17 mouse cellular contexts compared by ENCODE assay signal in genomic region chr13:34727060-34727459, GRCm38 (mm10). TPM values are rescaled to one million over a fixed set of nuclear protein-coding genes. Genes with fewer than 3 reads are reported as not detected.
DNase-seq lines count a peak whose midpoint lies in the region; ATAC-seq and TF ChIP-seq lines count a peak whose summit lies in the region.
"Had no signal": no experiment of that assay in that cellular context is flagged by ENCODE, and none has a peak within 500 bp of the region (broad histone marks: within the 10 kb centered on the region; RNA-seq: fewer than 3 reads in every experiment).

No protein-coding gene starts in this region.

- H3K36me3 ChIP-seq in intestine, embryonic 14.5 days (ENCODE audit: control insufficient read depth, insufficient read depth, low read length), result no peaks in the 10 kb centered on the region
- no peaks in the 10 kb centered on the region for H3K36me3 ChIP-seq in intestine, embryonic 15.5 days
- H3K36me3 ChIP-seq in E14TG2a.4 (ENCODE audit: insufficient read depth, low read length), result no peaks in the 10 kb centered on the region
- no peaks in the 10 kb centered on the region for H3K36me3 ChIP-seq in limb, embryonic 10.5 days
- H3K36me3 ChIP-seq: embryonic facial prominence, embryonic 13.5 days; G1E had no signal

- H3K9me3 ChIP-seq in intestine, embryonic 14.5 days (ENCODE audit: control insufficient read depth, low read length), result no peaks in the 10 kb centered on the region
- H3K9me3 ChIP-seq in intestine, embryonic 15.5 days, result no peaks in the 10 kb centered on the region
- no peaks in the 10 kb centered on the region for H3K9me3 ChIP-seq in E14TG2a.4 (ENCODE audit: low read length)
- H3K9me3 ChIP-seq in limb, embryonic 10.5 days (replicated peaks), result no peaks in the 10 kb centered on the region
- H3K9me3 ChIP-seq: G1E had no signal

- H3K4me2 ChIP-seq in intestine, embryonic 14.5 days (ENCODE audit: low read length), result no peak overlapping the region
- no peak overlapping the region for H3K4me2 ChIP-seq in intestine, embryonic 15.5 days (replicated peaks)

- no peaks in the 10 kb centered on the region for H3K27me3 ChIP-seq in intestine, embryonic 14.5 days (replicated peaks; ENCODE audit: control insufficient read depth, insufficient read depth, low read length)
- H3K27me3 ChIP-seq in intestine, embryonic 15.5 days (replicated peaks), result no peaks in the 10 kb centered on the region
- H3K27me3 ChIP-seq in E14TG2a.4 (ENCODE audit: insufficient read depth, low read length), result no peaks in the 10 kb centered on the region
- H3K27me3 ChIP-seq in limb, embryonic 10.5 days (ENCODE audit: low read depth, poor library complexity, severe bottlenecking), result no peaks in the 10 kb centered on the region
- H3K27me3 ChIP-seq: embryonic facial prominence, embryonic 13.5 days had no signal

- peaks cover 19% of the 10 kb centered on the region for H3K4me1 ChIP-seq in intestine, embryonic 14.5 days (replicated peaks; ENCODE audit: control insufficient read depth, insufficient read depth, low read length)
- peaks cover 15% of the 10 kb centered on the region; the same call in 1 of the 2 replicates for H3K4me1 ChIP-seq in intestine, embryonic 15.5 days (replicated peaks)
- no peaks in the 10 kb centered on the region for H3K4me1 ChIP-seq in E14TG2a.4 (replicated peaks; ENCODE audit: low read depth, low read length)
- peaks cover 32% of the 10 kb centered on the region for H3K4me1 ChIP-seq in limb, embryonic 10.5 days

- peak overlapping the region; percentile 70 for H3K27ac ChIP-seq in gastrocnemius, adult 2 months
- peak overlapping the region; percentile 86 for H3K27ac ChIP-seq in intestine, embryonic 14.5 days (ENCODE audit: low read depth)
- H3K27ac ChIP-seq in intestine, embryonic 15.5 days, result no peak overlapping the region
- H3K27ac ChIP-seq in limb, embryonic 10.5 days, result peak overlapping the region; percentile 75

- intact Hi-C loops in gastrocnemius, adult 2 months (cut with DNase I), result loop anchor here (5.0 to 10.0 kb wide), 2 partner anchors 65 to 72 kb away; partner anchors contain the start of gene Pxdc1
- intact Hi-C loops in gastrocnemius, postnatal 14 days (cut with DNase I; ENCODE audit: low total_unique reads), result loop anchor here (10.0 kb wide), 1 partner anchor 72 kb away; the partner anchor contains the start of gene Pxdc1

- no peak overlapping the region for H3K9ac ChIP-seq in intestine, embryonic 14.5 days (ENCODE audit: low read length)
- H3K9ac ChIP-seq in intestine, embryonic 15.5 days, result no peak overlapping the region
- H3K9ac ChIP-seq: embryonic facial prominence, embryonic 13.5 days had no signal

- TF ChIP-seq CTCF in gastrocnemius, adult 2 months (IDR thresholded peaks at IDR 0.05), result peak; percentile 9; the same call in 1 of the 2 replicates
- TF ChIP-seq CTCF in E14TG2a.4 (conservative IDR thresholded peaks at IDR 0.05; ENCODE audit: low read length), result peak; percentile 54

- 89% methylated on average over 2 of the region's 2 CpGs for WGBS in intestine, embryonic 14.5 days
- WGBS in intestine, embryonic 15.5 days, result 94% methylated on average over 2 of the region's 2 CpGs
- WGBS in limb, embryonic 10.5 days, result 89% methylated on average over 2 of the region's 2 CpGs

- H3K4me3 ChIP-seq in gastrocnemius, adult 2 months, result no peak overlapping the region
- no peak overlapping the region for H3K4me3 ChIP-seq in intestine, embryonic 14.5 days (ENCODE audit: low read depth, low read length)
- no peak overlapping the region for H3K4me3 ChIP-seq in intestine, embryonic 15.5 days (replicated peaks)
- no peak overlapping the region for H3K4me3 ChIP-seq in E14TG2a.4 (replicated peaks; ENCODE audit: low read length)
- no peak overlapping the region for H3K4me3 ChIP-seq in limb, embryonic 10.5 days

- ATAC-seq in intestine, embryonic 14.5 days (replicated peaks; ENCODE audit: low FRiP score, low TSS enrichment, low read depth), result no peak
- no peak for ATAC-seq in intestine, embryonic 15.5 days
- ATAC-seq: activated CD4-positive, CD25-positive, alpha-beta regulatory T cell, adult 4 months; forebrain, embryonic 16.5 days had no signal

- no peak for DNase-seq in gastrocnemius, adult 2 months
- no peak for DNase-seq in gastrocnemius, postnatal 14 days
- no peak for DNase-seq in intestine, embryonic 14.5 days (ENCODE audit: low spot score)
- no peak for DNase-seq in limb, embryonic 10.5 days (ENCODE audit: low spot score)
- no peak for DNase-seq in cerebellum, postnatal 25 days
- no peak for DNase-seq in left cerebral cortex, adult 18-20 months (ENCODE audit: low spot score in 2 of 2)
- DNase-seq: cerebellum, postnatal 14 days; kidney, postnatal 10 days had no signal

RNA-seq across cellular contexts. Expression of gene Fam50b, which starts 7.6 kb away (rescaled TPM):
- not detected for total RNA-seq in gastrocnemius, adult 2 months (2021)
- total RNA-seq in gastrocnemius, postnatal 14 days (2021), result not detected
- polyA plus RNA-seq in intestine, embryonic 14.5 days (2014; fragmentation: Nextera tagmentation; extraction: Ambion mirVana), result not detected in 2 replicates
- polyA plus RNA-seq in intestine, embryonic 15.5 days (2015; fragmentation: Nextera tagmentation; extraction: Ambion mirVana), result not detected in 2 replicates
- polyA plus RNA-seq in limb, embryonic 10.5 days (2016; fragmentation: Nextera tagmentation; extraction: Ambion mirVana), result 0.11 TPM in 1 of 2 replicates, not detected in the other
- total RNA-seq in left cerebral cortex, adult 18-20 months (2021), result not detected
- total RNA-seq: G1E; gastrocnemius, postnatal 4 days; left cerebral cortex, adult 8-10 months; megakaryocyte-erythroid progenitor cell, adult 5-6 weeks had no signal
- polyA plus RNA-seq: activated CD4-positive, CD25-positive, alpha-beta regulatory T cell, adult 4 months; embryonic facial prominence, embryonic 13.5 days; forebrain, embryonic 16.5 days; G1E had no signal
